Mouse (Mus musculus) neural tube, embryonic 15.5 days (tissue): ENCODE data around the gene 1700125H20Rik. TPM values are rescaled to one million over a fixed set of nuclear protein-coding genes. Genes with fewer than 3 reads are reported as not detected.
"Not testable (repeated sequence)": the region's sequence is repeated elsewhere in the genome, so short reads cannot be mapped to it uniquely, and the experiment has no call there.

Experiments used
- ATAC-seq: fragments of 200-750 bp; cut with Nextera tagmentation; 2 replicates; pipeline ENCODE4 v1.8.0; 2017; ENCODE audit warnings: mild to moderate bottlenecking, moderate TSS enrichment, moderate library complexity; ENCODE audit not compliant: low FRiP score
- H3K27ac ChIP-seq: fragments of 300-500 bp; sonication (generic); replicated peaks from 2 replicates; pipeline ENCODE4 v1.5.1; 2015; ENCODE audit warnings: mild to moderate bottlenecking, inconsistent platforms
- H3K27me3 ChIP-seq: fragments of 300-500 bp; sonication (generic); replicated peaks from 2 replicates; pipeline ENCODE4 v1.6.1; 2015; ENCODE audit warnings: inconsistent platforms
- H3K36me3 ChIP-seq: fragments of 300-500 bp; sonication (generic); 2 replicates; pipeline ENCODE4 v1.6.1; 2015; ENCODE audit warnings: inconsistent platforms
- H3K4me1 ChIP-seq: fragments of 300-500 bp; sonication (generic); 2 replicates; pipeline ENCODE4 v1.6.1; 2015; ENCODE audit warnings: inconsistent platforms
- H3K4me2 ChIP-seq: fragments of 300-500 bp; sonication (generic); 2 replicates; pipeline ENCODE4 v1.6.1; 2015; ENCODE audit warnings: inconsistent platforms, mild to moderate bottlenecking, moderate library complexity
- H3K4me3 ChIP-seq: fragments of 300-500 bp; sonication (generic); replicated peaks from 2 replicates; pipeline ENCODE4 v1.5.1; 2015; ENCODE audit warnings: mild to moderate bottlenecking, inconsistent platforms
- H3K9ac ChIP-seq: fragments of 300-500 bp; sonication (generic); replicated peaks from 2 replicates; pipeline ENCODE4 v1.6.1; 2015; ENCODE audit warnings: mild to moderate bottlenecking, inconsistent platforms
- H3K9me3 ChIP-seq: fragments of 300-500 bp; sonication (generic); replicated peaks from 2 replicates; pipeline ENCODE4 v1.6.1; 2016; ENCODE audit warnings: inconsistent platforms
- WGBS: fragments of 180-500 bp; shearing (Covaris S2); methylation state at CpG from one replicate; pipeline ENCODE4 v1.1.7; 2015; ENCODE audit warnings: mixed read lengths; 5-methylcytosine and 5-hydroxymethylcytosine counted together
- polyA plus RNA-seq: library from polyadenylated mRNA; unstranded; fragments of >200 nt; fragmentation: Nextera tagmentation; extraction: Ambion mirVana; gene quantifications from 2 replicates; pipeline ENCODE4 v1.2.1, GENCODE M21; 2015

1700125H20Rik gene
- polyA plus RNA-seq, 1 experiment from 2014 or later: 0.47 TPM

DNA sequence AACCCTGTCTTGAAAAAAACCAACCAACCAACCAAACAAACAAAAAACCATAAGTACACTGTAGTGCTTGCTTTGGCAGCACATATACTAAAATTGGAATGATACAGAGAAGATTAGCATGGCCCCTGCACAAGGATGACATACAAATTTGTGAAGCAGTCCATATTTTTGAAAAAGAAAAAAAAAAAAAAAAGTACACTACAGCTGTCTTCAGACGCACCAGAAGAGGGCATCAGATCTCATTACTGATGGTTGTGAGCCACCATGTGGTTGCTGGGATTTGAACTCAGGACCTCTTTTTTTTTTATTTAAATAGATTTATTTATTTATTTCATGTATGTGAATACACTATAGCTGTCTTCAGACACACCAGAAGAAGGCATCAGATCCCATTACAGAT, 7.2 kb upstream of the 1700125H20Rik start:
- not testable (repeated sequence) for H3K4me2 ChIP-seq

GRCm38 (mm10) chr11:85164371-85164770, 5.8 kb upstream of the 1700125H20Rik start:
- H3K9me3 ChIP-seq: no peaks in the 10 kb centered on the region
- H3K27ac ChIP-seq: no peak overlapping the region
- H3K9ac ChIP-seq: no peak overlapping the region
- no peak overlapping the region for H3K4me3 ChIP-seq
- H3K4me1 ChIP-seq: no peaks in the 10 kb centered on the region
- no peak for ATAC-seq
- no peaks in the 10 kb centered on the region for H3K27me3 ChIP-seq
- H3K4me2 ChIP-seq: no peak overlapping the region
- H3K36me3 ChIP-seq: no peaks in the 10 kb centered on the region

More for the DNA sequence above, 7.2 kb upstream of the 1700125H20Rik start:
- H3K27me3 ChIP-seq, H3K9me3 ChIP-seq, H3K4me3 ChIP-seq, ATAC-seq, H3K9ac ChIP-seq, H3K36me3 ChIP-seq, H3K27ac ChIP-seq, H3K4me1 ChIP-seq: not testable (repeated sequence)
- WGBS: 95% methylated on average over 1 of the region's 1 CpGs

GRCm38 (mm10) chr11:85167503-85167902, 2.7 kb upstream of the 1700125H20Rik start:
- Histone ChIP-seq H3K9ac (no peak overlapping the region), H3K4me2 (no peak overlapping the region), H3K27me3 (no peaks in the 10 kb centered on the region), H3K36me3 (no peaks in the 10 kb centered on the region), H3K27ac (no peak overlapping the region), H3K9me3 (no peaks in the 10 kb centered on the region), H3K4me3 (no peak overlapping the region), H3K4me1 (peaks cover 8% of the 10 kb centered on the region)
- no peak for ATAC-seq
- 74% methylated on average over 1 of the region's 1 CpGs for WGBS

DNA sequence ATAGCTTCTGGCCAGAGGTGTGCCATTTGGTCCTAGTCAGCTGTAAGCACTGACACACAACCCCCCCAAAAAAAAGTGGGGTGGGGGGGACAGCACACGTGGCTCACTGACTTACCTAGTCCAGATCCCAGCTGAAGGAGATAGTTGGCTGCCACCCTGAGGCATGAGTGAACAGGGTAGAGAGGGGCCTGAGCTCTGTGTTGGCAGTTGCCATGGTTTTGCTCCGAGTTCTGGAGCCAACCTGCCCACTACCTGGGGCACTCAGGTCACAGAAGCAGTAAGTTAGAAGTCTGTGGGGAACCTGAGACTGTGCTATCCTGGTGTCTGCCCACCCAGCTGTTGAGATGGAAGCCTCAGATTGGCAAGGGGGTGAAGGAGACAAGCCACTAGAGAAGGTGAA, 629 bp downstream of the 1700125H20Rik start:
- Histone ChIP-seq H3K4me2 (peak overlapping the region; percentile 66), H3K9ac (no peak overlapping the region)
- 45% methylated on average over 2 of the region's 2 CpGs for WGBS

GRCm38 (mm10) chr11:85175941-85176340, 5.7 kb downstream of the 1700125H20Rik start:
- WGBS: 88% methylated on average over 3 of the region's 3 CpGs
- H3K9ac ChIP-seq: no peak overlapping the region
- no peak overlapping the region for H3K4me3 ChIP-seq
- H3K4me1 ChIP-seq: no peaks in the 10 kb centered on the region
- no peak for ATAC-seq
- no peaks in the 10 kb centered on the region for H3K27me3 ChIP-seq
- no peaks in the 10 kb centered on the region for H3K36me3 ChIP-seq
- H3K9me3 ChIP-seq: no peaks in the 10 kb centered on the region
- H3K27ac ChIP-seq: no peak overlapping the region
- no peak overlapping the region for H3K4me2 ChIP-seq

More for the DNA sequence above, 629 bp downstream of the 1700125H20Rik start:
- H3K4me3 ChIP-seq: no peak overlapping the region
- H3K9me3 ChIP-seq: no peaks in the 10 kb centered on the region
- no peaks in the 10 kb centered on the region for H3K27me3 ChIP-seq
- H3K27ac ChIP-seq: no peak overlapping the region
- H3K4me1 ChIP-seq: peaks cover 8% of the 10 kb centered on the region
- no peak for ATAC-seq
- no peaks in the 10 kb centered on the region for H3K36me3 ChIP-seq

GRCm38 (mm10) chr11:85177761-85178160, 7.6 kb downstream of the 1700125H20Rik start:
- Histone ChIP-seq H3K36me3 (no peaks in the 10 kb centered on the region), H3K9ac (no peak overlapping the region), H3K4me1 (peaks cover 5% of the 10 kb centered on the region; the same call in 1 of the 2 replicates), H3K4me2 (no peak overlapping the region), H3K27ac (no peak overlapping the region), H3K27me3 (no peaks in the 10 kb centered on the region), H3K4me3 (no peak overlapping the region), H3K9me3 (no peaks in the 10 kb centered on the region)
- 87% methylated on average over 6 of the region's 6 CpGs for WGBS
- no peak for ATAC-seq

- Histone ChIP-seq H3K9me3 (no peaks in the 10 kb centered on the region), H3K27me3 (no peaks in the 10 kb centered on the region), H3K9ac (no peak overlapping the region), H3K4me2 (no peak overlapping the region), H3K36me3 (no peaks in the 10 kb centered on the region), H3K4me1 (peaks cover 9% of the 10 kb centered on the region), H3K4me3 (no peak overlapping the region), H3K27ac (no peak overlapping the region)
- WGBS: 87% methylated on average over 4 of the region's 4 CpGs
- no peak for ATAC-seq
Observed at GRCm38 (mm10) chr11:85178413-85178812, 8.2 kb downstream of the 1700125H20Rik start.

- Histone ChIP-seq H3K4me1 (peaks cover 9% of the 10 kb centered on the region), H3K9ac (peak overlapping the region; percentile 46), H3K36me3 (no peaks in the 10 kb centered on the region), H3K27me3 (no peaks in the 10 kb centered on the region), H3K4me3 (peak overlapping the region; percentile 40), H3K4me2 (peak overlapping the region; percentile 60), H3K9me3 (no peaks in the 10 kb centered on the region), H3K27ac (peak overlapping the region; percentile 67)
- WGBS: 6% methylated on average over 20 of the region's 20 CpGs
- ATAC-seq: peak; percentile 95
Observed at GRCm38 (mm10) chr11:85182617-85183283, 12.5 kb downstream of the 1700125H20Rik start.

DNA sequence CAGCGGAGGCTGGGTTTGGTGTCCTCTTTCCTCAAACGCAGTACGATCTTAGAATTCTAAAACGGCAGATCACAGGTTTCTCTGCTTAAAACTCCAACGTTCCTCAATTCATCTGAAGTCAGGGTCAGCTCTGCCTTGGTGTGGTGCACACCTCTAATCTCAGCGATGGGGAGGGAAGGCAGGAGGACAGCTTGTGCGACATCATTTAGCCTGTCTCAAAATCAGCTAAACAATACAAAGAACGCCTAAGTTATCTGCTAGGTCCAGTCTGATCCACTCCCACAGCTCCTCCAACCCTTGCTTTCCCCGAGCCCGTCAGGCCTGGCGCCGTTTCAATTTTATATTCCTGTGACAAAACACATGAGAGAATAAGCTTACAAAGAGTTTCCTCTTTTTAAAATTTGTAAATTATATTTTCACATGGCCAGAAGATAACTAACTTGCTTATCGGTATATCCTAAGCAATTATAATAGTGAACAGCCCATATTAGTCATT, 13.1 kb downstream of the 1700125H20Rik start:
- no peaks in the 10 kb centered on the region for H3K9me3 ChIP-seq
- H3K36me3 ChIP-seq: no peaks in the 10 kb centered on the region
- H3K4me3 ChIP-seq: peak overlapping the region; percentile 40
- WGBS: 25% methylated on average over 13 of the region's 13 CpGs
- H3K27me3 ChIP-seq: no peaks in the 10 kb centered on the region
- H3K4me2 ChIP-seq: peak overlapping the region; percentile 60
- peak; percentile 40; the same call in 1 of the 2 replicates for ATAC-seq
- peak overlapping the region; percentile 67 for H3K27ac ChIP-seq
- peaks cover 9% of the 10 kb centered on the region for H3K4me1 ChIP-seq
- peak overlapping the region; percentile 46 for H3K9ac ChIP-seq

DNA sequence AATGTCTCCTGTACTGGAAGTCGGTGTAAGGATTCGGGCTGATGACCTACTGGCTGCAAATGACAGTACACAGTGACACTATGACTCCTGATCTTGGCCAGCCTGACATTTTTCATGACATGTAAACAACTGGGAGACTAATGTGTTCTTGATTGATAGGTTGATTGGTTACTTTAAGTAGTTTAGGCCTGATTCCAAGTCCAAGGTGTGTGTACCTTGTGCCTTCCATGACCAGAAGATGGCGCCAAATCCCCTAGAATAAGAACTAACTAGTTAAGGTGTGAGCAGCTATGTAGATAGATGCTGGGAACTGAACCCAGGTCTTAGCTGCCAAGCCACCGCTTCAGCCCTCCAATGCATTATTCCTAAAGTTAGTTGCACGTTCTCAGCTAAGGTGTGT, 13.9 kb downstream of the 1700125H20Rik start:
- no peak for ATAC-seq
- 68% methylated on average over 5 of the region's 5 CpGs for WGBS
- Histone ChIP-seq H3K4me3 (no peak overlapping the region), H3K36me3 (peaks cover 2% of the 10 kb centered on the region), H3K4me2 (no peak overlapping the region), H3K27ac (no peak overlapping the region), H3K9ac (no peak overlapping the region), H3K4me1 (peaks cover 9% of the 10 kb centered on the region), H3K9me3 (no peaks in the 10 kb centered on the region), H3K27me3 (no peaks in the 10 kb centered on the region)

- Histone ChIP-seq H3K9ac (no peak overlapping the region), H3K27me3 (no peaks in the 10 kb centered on the region), H3K4me1 (peaks cover 9% of the 10 kb centered on the region), H3K36me3 (peaks cover 8% of the 10 kb centered on the region), H3K4me3 (no peak overlapping the region), H3K4me2 (no peak overlapping the region), H3K27ac (no peak overlapping the region), H3K9me3 (no peaks in the 10 kb centered on the region)
- no peak for ATAC-seq
- 95% methylated on average over 6 of the region's 6 CpGs for WGBS
Observed at GRCm38 (mm10) chr11:85184839-85185238, 14.6 kb downstream of the 1700125H20Rik start.

DNA sequence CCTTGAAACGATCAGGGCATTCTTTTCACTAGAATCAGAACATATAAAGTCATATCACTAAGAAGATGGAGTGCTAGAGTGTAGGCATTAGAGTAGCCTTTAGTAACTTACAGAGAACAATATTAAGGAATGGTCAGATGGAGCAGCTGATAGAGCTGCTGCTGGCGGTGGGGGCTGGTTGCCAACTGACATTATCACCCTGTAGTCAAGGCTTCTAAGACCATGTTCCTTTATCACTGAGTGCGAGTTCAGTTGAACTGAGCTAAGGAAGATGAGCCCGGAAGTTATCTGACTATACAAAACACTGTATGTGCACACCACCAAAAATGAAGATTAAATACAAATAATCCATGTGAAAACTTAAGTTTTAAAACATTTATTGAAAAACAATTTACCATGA, 18.9 kb downstream of the 1700125H20Rik start:
- no peaks in the 10 kb centered on the region for H3K4me1 ChIP-seq
- H3K4me3 ChIP-seq: no peak overlapping the region
- no peak for ATAC-seq
- H3K4me2 ChIP-seq: no peak overlapping the region
- H3K36me3 ChIP-seq: peaks cover 41% of the 10 kb centered on the region
- 97% methylated on average over 4 of the region's 4 CpGs for WGBS
- no peaks in the 10 kb centered on the region for H3K27me3 ChIP-seq
- no peak overlapping the region for H3K9ac ChIP-seq
- H3K9me3 ChIP-seq: no peaks in the 10 kb centered on the region
- no peak overlapping the region for H3K27ac ChIP-seq
